Mouse (Mus musculus) cerebellum, postnatal 36 days (tissue): Measurements from ENCODE around the gene Hpdl.
"Not testable (repeated sequence)": the region's sequence is repeated elsewhere in the genome, so short reads cannot be mapped to it uniquely, and the experiment has no call there.

Experiments
- DNase-seq, 2 experiments: peaks; one replicate each; pipeline ENCODE4 v3.0.0; 2021 to 2022; ENCODE audit warnings: mixed read lengths in 2 of 2

The Hpdl gene

GRCm38 (mm10) chr4:116821694-116822016 lies at the start of gene Hpdl:
Hpdl (minus strand) TSS chr4:116821707.
- no peak for DNase-seq

GRCm38 (mm10) chr4:116869898-116870297 lies 48.4 kb upstream of the Hpdl start:
- DNase-seq: no peak

- DNase-seq: no peak
Measured at GRCm38 (mm10) chr4:116862023-116862422, 40.5 kb upstream of the Hpdl start.

GRCm38 (mm10) chr4:116859711-116860110 lies 38.2 kb upstream of the Hpdl start:
- no peak for DNase-seq

- no peak for DNase-seq
Measured at GRCm38 (mm10) chr4:116857203-116857602, 35.7 kb upstream of the Hpdl start.

- no peak for DNase-seq
Measured at GRCm38 (mm10) chr4:116854286-116854685, 32.8 kb upstream of the Hpdl start.

GRCm38 (mm10) chr4:116849901-116850300 lies 28.4 kb upstream of the Hpdl start:
- no peak for DNase-seq

GRCm38 (mm10) chr4:116844324-116844723 lies 22.8 kb upstream of the Hpdl start:
- no peak for DNase-seq

GRCm38 (mm10) chr4:116840841-116841240 lies 19.3 kb upstream of the Hpdl start:
- no peak for DNase-seq

GRCm38 (mm10) chr4:116840096-116840495 lies 18.6 kb upstream of the Hpdl start:
- not testable (repeated sequence) for DNase-seq

GRCm38 (mm10) chr4:116838999-116839398 lies 17.5 kb upstream of the Hpdl start:
- no peak for DNase-seq

GRCm38 (mm10) chr4:116830070-116830368 lies 8.5 kb upstream of the Hpdl start:
- DNase-seq: no peak

- no peak for DNase-seq
Measured at GRCm38 (mm10) chr4:116829364-116830069, 8.0 kb upstream of the Hpdl start.

- DNase-seq: peak in 1 of 2 experiments; percentile 46
Measured at GRCm38 (mm10) chr4:116827819-116828218, 6.3 kb upstream of the Hpdl start.

GRCm38 (mm10) chr4:116824541-116825004 lies 3.1 kb upstream of the Hpdl start:
- peak; percentile 79 to 81 for DNase-seq

GRCm38 (mm10) chr4:116820902-116821693 lies 409 bp downstream of the Hpdl start:
- peak; percentile 65 to 68 for DNase-seq

- no peak for DNase-seq
Measured at GRCm38 (mm10) chr4:116819968-116820901, 1.3 kb downstream of the Hpdl start.

- DNase-seq: peak; percentile 61 to 69
Measured at GRCm38 (mm10) chr4:116817486-116817885, 4.0 kb downstream of the Hpdl start.

- no peak for DNase-seq
Measured at GRCm38 (mm10) chr4:116815276-116815675, 6.2 kb downstream of the Hpdl start.

GRCm38 (mm10) chr4:116811012-116811411 lies 10.5 kb downstream of the Hpdl start:
- DNase-seq: no peak

GRCm38 (mm10) chr4:116807197-116808129 lies 14.0 kb downstream of the Hpdl start, which contains the start of the genes Toe1 and Mutyh:
Toe1 (minus strand) TSS chr4:116807640.
Mutyh (plus strand) TSS chr4:116807723.
- DNase-seq: peak; percentile 89 to 95

GRCm38 (mm10) chr4:116799901-116800300 lies 21.6 kb downstream of the Hpdl start:
- no peak for DNase-seq
